Mouse (Mus musculus): ENCODE results near the gene Gast.
"Not testable (repeated sequence)": the region's sequence is repeated elsewhere in the genome, so short reads cannot be mapped to it uniquely, and the experiment has no call there.

DNA sequence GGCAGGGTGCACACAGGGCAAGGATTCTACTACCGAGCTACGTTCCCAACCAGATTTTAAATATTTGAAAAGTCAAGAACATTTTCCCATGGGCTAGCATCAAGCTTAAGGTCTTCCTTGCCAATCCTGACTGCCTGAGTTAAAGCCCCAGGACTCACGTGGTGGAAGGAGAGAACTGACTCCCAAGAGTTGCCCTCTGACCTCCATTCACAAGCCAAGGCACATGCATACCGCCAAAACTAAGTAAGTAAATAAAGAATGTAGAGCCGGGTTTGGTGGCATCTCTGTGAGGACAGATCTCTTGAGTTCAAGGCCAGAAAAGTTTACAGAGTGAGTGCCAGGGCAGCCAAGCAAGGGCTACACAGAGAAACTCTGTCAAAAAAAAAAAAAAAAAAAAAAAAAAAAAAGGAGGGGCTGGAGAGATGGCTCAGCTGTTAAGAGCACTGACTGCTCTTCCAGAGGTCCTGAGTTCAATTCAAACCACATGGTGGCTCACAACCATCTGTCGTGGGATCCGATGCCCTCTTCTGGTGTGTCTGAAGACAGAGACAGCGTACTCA, 3.3 kb upstream of the Gast start:
- TF ChIP-seq CTCF, EP300 (IDR thresholded peaks at IDR 0.05; ENCODE audit: low read depth): not testable (repeated sequence)
